Mouse (Mus musculus) splenic B cell, adult 2 months (primary cell): ENCODE results near the gene Spon1.

Source experiments
- DNase-seq: peaks from one replicate; pipeline ENCODE4 v3.0.0-alpha.2; 2011; ENCODE audit warnings: low read depth, low spot score
- H3K27me3 ChIP-seq: 2 replicates; pipeline ENCODE4 v1.6.1; 2012; ENCODE audit warnings: mild to moderate bottlenecking, low read length, moderate library complexity, mixed read lengths; ENCODE audit not compliant: control insufficient read depth, poor library complexity, insufficient read depth, severe bottlenecking
- H3K36me3 ChIP-seq: 2 replicates; pipeline ENCODE4 v1.6.1; 2012; ENCODE audit warnings: mild to moderate bottlenecking, low read length, moderate library complexity, mixed read lengths; ENCODE audit not compliant: control insufficient read depth, poor library complexity, insufficient read depth, severe bottlenecking

The Spon1 gene

GRCm38 (mm10) chr7:113843150-113843549, 77.4 kb downstream of the Spon1 start:
- DNase-seq, result no peak
- no peaks in the 10 kb centered on the region for H3K36me3 ChIP-seq

GRCm38 (mm10) chr7:113845191-113845590, 79.4 kb downstream of the Spon1 start:
- no peaks in the 10 kb centered on the region for H3K36me3 ChIP-seq
- H3K27me3 ChIP-seq, result no peaks in the 10 kb centered on the region
- no peak for DNase-seq

More at GRCm38 (mm10) chr7:113843150-113843549, 77.4 kb downstream of the Spon1 start:
- no peaks in the 10 kb centered on the region; the same call in 1 of the 2 replicates for H3K27me3 ChIP-seq

GRCm38 (mm10) chr7:113846553-113846952, 80.8 kb downstream of the Spon1 start:
- Histone ChIP-seq H3K27me3 (no peaks in the 10 kb centered on the region), H3K36me3 (no peaks in the 10 kb centered on the region)
- DNase-seq, result no peak

DNA sequence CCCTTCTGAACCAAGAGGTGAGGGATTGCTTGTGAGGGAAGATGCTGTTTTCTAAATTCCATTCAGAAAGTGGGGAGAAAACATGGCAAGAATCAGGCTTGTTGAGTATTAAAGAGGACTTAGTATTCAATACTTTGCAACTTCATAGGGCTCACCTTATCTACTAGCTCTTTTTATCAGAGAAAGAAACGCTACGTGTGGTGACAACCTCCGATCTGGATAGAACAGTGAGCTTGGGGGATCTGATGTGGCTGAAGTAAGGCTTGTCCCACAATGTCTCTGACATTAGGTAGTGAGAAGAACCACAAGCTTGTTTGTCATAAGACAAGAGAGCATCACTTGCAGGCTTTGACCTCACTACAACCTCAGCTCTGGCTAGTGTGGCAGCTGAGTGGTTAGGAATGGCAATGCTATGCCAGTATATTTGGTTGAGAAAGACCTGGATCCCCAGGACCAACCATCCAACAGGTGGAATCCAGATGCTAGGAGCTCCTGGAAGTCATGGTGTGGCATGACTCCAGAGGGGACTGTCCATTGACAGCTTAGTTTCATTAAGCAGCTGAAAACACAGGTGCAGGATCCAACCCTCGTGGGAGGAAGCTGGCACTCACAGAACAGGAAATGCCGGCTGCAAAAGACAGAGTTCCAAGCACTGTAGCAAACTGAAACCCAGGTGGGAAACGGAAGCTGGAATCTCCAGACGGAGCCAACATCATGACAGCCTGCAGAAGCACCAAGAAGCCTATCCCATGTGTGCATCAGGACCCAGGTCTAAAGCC, 81.4 kb downstream of the Spon1 start:
- no peaks in the 10 kb centered on the region for H3K27me3 ChIP-seq
- H3K36me3 ChIP-seq, result no peaks in the 10 kb centered on the region
- DNase-seq, result no peak

DNA sequence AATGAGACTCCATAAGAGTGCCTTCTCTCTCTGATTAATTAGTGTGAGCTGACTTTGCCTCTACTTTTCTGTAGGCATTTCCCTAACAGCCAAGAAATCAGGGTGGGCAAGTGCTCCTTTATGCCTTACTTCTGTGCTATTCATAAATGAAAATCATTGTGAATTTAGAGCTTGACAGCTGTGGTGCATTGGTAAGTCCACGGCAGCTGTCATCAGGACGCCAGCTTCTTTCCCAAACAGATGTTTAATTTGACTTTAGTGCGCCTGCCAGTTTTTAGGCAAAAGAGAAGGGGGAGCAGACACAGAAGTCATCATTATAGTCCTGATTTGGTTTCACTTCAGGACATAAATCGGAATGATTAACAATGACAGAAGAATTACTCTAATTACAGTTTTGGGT, 84.6 kb downstream of the Spon1 start:
- Histone ChIP-seq H3K36me3 (no peaks in the 10 kb centered on the region), H3K27me3 (no peaks in the 10 kb centered on the region)
- no peak for DNase-seq

DNA sequence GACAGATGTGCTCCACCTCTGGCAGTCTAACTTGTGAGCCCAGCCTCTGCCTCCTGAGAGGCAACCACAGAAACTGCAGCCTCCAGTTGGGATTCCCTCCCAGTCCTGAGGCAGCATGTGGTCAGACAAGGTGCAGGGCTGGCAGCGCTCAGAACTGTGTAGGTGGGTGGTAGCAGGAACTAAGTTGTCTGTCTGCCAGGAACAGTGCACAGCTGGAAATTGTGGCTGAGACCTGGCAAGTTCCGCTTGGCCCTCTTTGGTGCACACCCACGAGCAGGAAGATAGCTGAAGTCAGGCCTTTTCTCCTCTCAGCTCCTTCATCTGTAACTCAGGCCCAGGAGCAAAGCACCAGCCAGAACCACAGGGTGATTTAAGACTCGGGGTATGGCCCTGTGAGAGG, 89.6 kb downstream of the Spon1 start:
- no peak for DNase-seq
- H3K36me3 ChIP-seq, result no peaks in the 10 kb centered on the region
- H3K27me3 ChIP-seq, result no peaks in the 10 kb centered on the region

DNA sequence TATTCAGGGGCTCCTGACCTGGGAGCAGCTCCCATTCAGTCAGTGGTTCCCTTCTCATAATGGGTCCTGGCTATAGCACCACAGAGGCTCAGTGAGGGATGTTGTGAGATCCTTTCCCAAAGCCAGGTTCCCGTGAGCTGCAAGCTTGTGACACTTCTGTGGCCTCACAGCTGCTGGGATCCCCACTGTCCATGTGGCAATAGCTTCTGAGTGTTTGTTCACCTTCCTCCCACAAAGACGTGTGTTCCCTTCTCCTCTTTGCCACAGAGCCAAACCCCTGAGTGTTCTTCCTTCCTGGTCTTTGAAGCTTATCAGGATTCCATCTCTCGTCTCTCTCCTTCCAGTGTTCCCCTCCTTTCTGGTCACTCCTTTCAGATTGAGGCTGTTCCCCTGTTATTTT, 90.3 kb downstream of the Spon1 start:
- DNase-seq, result no peak
- Histone ChIP-seq H3K27me3 (no peaks in the 10 kb centered on the region), H3K36me3 (no peaks in the 10 kb centered on the region)

DNA sequence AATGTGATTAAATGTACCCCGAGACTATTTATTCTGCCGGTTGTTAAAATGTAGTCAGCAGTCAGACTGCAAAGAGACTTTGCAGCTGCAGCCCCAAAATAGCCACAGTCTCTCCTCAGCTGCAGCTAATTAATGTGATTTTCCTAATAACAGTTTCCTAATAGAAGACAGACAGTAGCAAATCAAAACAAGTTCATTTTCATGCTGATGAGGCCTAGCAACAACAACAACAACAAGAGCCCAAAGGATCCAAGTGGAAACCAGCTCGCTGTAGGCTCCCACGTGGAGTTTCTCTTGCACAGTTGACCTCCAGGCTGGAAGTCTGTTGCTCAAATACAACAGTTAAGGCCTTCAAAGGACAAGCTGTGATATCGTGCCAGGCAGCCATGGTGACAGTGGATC, 93.7 kb downstream of the Spon1 start:
- no peak for DNase-seq
- Histone ChIP-seq H3K27me3 (no peaks in the 10 kb centered on the region), H3K36me3 (no peaks in the 10 kb centered on the region)

DNA sequence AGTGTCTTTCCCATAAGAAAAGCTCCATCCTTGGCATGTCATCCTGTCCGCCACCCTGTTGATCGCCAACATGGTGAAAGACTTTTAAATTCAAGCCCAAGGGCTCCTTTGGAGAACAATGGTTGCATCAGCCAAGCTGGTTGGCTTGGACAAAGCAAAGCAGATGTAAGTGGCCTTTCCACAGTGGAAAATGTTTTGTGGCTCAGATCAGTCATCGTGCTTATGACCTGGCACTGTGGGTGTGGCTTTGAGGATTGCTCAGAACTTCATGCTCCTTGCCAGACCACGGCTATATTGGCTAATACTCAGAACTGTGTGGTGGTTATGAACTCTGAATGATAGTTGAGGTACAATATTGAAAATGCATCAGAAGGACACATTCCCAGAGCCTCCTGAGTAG, 96.2 kb downstream of the Spon1 start:
- Histone ChIP-seq H3K36me3 (no peaks in the 10 kb centered on the region), H3K27me3 (no peaks in the 10 kb centered on the region)
- DNase-seq, result no peak

DNA sequence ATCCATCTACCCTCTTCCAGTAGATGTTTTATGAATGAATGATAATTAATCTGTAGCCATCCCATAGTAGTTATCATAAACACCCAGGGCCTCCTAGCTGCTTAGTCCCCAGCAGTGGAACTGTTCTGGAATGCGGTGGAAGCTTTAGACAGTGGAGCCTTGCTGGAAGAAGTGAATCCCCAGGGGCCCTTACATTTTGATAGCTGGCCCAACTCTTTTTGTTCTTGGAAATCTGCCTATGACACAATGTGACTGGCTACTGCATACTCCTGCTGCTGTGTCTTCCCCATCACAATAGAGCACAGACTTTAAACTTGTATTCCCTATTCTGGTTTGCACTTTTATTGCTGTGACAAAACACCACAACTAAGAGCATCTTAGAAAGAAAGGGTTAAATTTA, 107.0 kb downstream of the Spon1 start:
- DNase-seq, result no peak
- H3K27me3 ChIP-seq, result no peaks in the 10 kb centered on the region
- H3K36me3 ChIP-seq, result no peaks in the 10 kb centered on the region

- H3K36me3 ChIP-seq, result no peaks in the 10 kb centered on the region
- DNase-seq, result no peak
- no peaks in the 10 kb centered on the region for H3K27me3 ChIP-seq
These were observed 111.7 kb downstream of the Spon1 start for GRCm38 (mm10) chr7:113877451-113877850.

GRCm38 (mm10) chr7:113877926-113878325, 112.1 kb downstream of the Spon1 start:
- DNase-seq, result no peak
- Histone ChIP-seq H3K36me3 (no peaks in the 10 kb centered on the region), H3K27me3 (no peaks in the 10 kb centered on the region)

DNA sequence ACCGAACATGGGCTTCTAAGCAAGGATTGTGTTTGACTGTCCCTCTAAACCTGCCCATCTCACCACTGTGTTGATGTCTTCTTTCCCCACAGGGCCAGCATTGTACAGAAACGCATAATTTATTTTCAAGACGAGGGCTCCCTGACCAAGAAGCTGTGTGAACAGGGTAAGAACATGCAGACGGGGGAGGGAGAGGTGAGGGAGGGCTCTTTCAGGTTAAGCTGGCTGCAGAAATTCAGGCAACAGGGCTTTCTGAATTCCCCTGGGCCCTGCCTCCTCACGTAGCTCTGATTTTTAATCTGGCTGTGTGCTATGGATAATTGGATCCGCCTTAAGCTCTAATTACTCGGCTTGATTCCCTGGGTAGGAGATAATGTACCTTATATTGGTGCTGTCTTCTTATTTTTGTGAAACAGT, 113.3 kb downstream of the Spon1 start:
- DNase-seq, result no peak
- Histone ChIP-seq H3K36me3 (no peaks in the 10 kb centered on the region), H3K27me3 (no peaks in the 10 kb centered on the region)

- DNase-seq, result no peak
- Histone ChIP-seq H3K27me3 (no peaks in the 10 kb centered on the region), H3K36me3 (no peaks in the 10 kb centered on the region)
These were observed 114.2 kb downstream of the Spon1 start for GRCm38 (mm10) chr7:113880021-113880420.

DNA sequence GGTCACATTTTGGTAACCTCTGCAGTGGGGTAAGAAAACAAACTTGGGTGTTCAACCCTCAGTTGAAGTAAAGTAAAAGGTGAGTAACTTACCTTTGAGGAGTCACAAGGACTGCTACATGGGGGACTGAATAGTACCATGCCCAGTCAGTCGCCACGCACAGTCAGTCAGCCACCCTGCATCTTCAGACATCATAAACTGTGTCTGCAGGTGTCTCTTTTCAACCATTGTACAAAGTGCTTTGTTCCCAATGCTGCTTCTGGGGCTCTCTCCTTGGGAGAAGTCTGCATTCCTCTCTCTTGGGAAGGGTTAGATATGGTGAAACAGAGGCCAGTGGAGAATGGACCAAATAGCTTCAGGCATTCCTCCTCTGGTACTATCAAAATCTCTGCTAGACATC, 125.0 kb downstream of the Spon1 start:
- no peak for DNase-seq
- no peaks in the 10 kb centered on the region for H3K36me3 ChIP-seq
- H3K27me3 ChIP-seq, result no peaks in the 10 kb centered on the region

DNA sequence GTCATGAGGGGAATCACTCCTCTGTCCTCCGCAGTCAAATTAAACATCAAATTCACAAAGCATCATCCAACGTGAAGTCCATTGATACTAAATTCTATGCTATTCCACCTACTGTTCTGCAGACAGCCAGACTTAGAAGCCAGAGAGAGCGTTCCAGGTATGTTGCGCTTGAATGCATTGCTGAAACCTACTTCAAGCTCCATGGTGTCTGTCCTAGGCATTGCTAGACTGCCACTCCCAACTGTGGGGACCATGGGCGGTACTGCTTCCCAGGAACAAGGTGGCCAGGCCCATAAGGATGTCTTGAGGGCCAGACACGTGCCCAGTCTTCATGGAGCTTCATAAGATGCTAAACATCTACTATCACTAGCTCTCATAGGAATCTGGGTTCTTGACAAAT, 125.7 kb downstream of the Spon1 start:
- Histone ChIP-seq H3K36me3 (no peaks in the 10 kb centered on the region), H3K27me3 (no peaks in the 10 kb centered on the region)
- DNase-seq, result no peak
